Mouse (Mus musculus): Measurements from ENCODE around the gene Olfr1178.

Olfr1178 gene

GRCm38 (mm10) chr2:88386762-88387161 lies at the start of gene Olfr1178:
TSS of gene Olfr1178 (plus strand) at chr2:88387062.
- no peak for DNase-seq (ENCODE audit: low spot score)

GRCm38 (mm10) chr2:88346392-88346791 lies 40.5 kb upstream of the Olfr1178 start, which contains the start of gene Olfr1177-ps:
TSS of gene Olfr1177-ps (minus strand) at chr2:88346492.
- DNase-seq (ENCODE audit: low spot score): no peak

GRCm38 (mm10) chr2:88356304-88356703 lies 30.6 kb upstream of the Olfr1178 start:
- DNase-seq (ENCODE audit: low spot score): no peak

- no peak for DNase-seq (ENCODE audit: low spot score)
Measured at GRCm38 (mm10) chr2:88406353-88406752, 19.5 kb downstream of the Olfr1178 start, which contains the start of gene Olfr1179. TSS of gene Olfr1179 (minus strand) at chr2:88406453.

- no peak for DNase-seq (ENCODE audit: low spot score)
Measured at GRCm38 (mm10) chr2:88419051-88419450, 32.2 kb downstream of the Olfr1178 start, which contains the start of gene Olfr1180. TSS of gene Olfr1180 (minus strand) at chr2:88419151.

- DNase-seq (ENCODE audit: low spot score): no peak
Measured at GRCm38 (mm10) chr2:88426071-88426470, 39.2 kb downstream of the Olfr1178 start, which contains the start of gene Olfr1181. TSS of gene Olfr1181 (minus strand) at chr2:88426171.

- no peak for DNase-seq (ENCODE audit: low spot score)
Measured at GRCm38 (mm10) chr2:88449031-88449430, 62.2 kb downstream of the Olfr1178 start, which contains the start of gene Gm13757. TSS of gene Gm13757 (minus strand) at chr2:88449131.
